Mouse (Mus musculus): ENCODE measurements around the gene Gm17606.
A peak's percentile ranks its signal among the peaks of the same experiment; 100 is the strongest.
"Not testable (repeated sequence)": the region's sequence is repeated elsewhere in the genome, so short reads cannot be mapped to it uniquely, and the experiment has no call there.

Gene Gm17606

GRCm38 (mm10) chr14:54640946-54641304 lies at the start of gene Gm17606:
Gene Gm17606, plus strand, starts transcription at chr14:54640952.
- no peak for DNase-seq

- no peak for DNase-seq
Observed at GRCm38 (mm10) chr14:54591056-54591455, 49.7 kb upstream of the Gm17606 start.

- DNase-seq, result no peak
Observed at GRCm38 (mm10) chr14:54592319-54592934, 48.3 kb upstream of the Gm17606 start.

- DNase-seq, result no peak
Observed at GRCm38 (mm10) chr14:54594055-54594454, 46.7 kb upstream of the Gm17606 start.

DNA sequence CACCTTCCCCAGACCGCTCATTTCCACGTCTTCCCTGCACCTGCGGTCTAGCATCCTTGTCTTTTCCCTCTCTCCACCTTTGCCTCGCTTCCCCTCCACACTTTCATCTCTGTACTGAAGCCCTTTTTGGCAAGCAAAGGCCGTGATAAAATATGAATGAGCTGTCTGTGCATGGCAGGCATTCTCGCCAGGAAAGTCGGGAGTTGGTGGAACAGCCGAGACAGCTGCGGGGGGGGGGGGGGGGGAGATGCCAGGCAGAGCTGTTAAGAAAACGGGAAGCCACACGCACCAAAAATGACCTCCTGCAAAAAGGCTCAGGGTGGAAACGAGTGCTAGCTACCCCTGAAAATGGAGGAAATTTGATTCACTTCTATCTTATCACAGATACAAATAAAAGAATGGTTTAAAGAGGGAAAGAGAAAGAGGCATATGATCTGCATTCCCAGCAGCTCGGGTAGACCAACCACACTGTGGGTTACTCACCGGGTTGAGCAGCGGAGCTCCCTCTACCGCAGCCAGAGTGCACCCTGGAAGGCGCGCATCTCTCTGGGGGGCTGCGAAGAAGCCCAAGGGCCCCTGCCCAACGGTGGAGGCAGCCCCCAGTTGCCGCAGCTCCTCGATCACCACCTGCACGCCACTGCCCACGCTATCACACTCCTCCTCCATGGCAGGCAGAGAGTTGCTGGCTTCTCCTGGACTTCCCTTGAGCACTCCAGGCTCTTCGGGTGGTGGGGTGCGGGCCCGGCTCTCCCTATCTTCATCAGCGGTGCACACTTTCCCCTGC lies 45.9 kb upstream of the Gm17606 start:
- no peak for DNase-seq

- no peak for DNase-seq
Observed at GRCm38 (mm10) chr14:54597084-54597483, 43.7 kb upstream of the Gm17606 start.

DNA sequence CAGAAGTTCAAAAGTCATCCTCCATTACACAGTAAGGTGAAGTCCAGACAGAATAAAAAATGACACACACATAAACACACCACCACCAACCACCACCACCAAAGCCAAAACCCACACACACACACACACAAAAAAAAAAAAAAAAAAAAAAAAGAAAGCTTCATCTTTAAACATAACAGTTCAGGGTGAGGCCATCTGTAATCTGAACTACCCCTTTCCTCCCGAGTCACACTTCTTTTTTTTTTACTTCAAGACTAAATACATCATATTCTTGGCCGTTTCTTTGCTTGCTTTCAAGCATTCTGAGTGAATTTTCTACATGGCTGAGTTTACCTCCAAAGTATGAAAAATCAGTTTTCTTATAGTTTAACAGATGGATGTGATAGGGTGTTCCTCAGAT lies 39.2 kb upstream of the Gm17606 start:
- no peak for DNase-seq

DNA sequence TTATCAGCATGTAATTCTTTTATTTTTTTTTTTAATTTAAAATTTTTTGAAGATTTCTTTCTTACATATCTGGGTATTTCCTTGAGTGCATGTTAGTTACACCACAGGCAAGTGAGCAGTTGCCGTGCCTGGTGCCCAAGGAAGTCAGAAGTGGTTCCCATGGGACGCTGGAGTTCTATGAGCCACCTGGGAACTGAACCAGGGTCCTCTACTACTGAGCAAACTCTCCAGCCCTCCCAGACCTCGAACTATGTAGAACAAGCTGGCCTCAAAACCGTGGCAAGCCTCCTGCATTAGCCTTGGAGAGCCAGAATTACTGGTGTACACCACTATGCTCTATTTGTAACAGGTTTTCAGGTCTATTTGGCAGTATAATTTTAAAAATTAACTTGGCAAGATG lies 38.1 kb upstream of the Gm17606 start:
- no peak for DNase-seq

DNA sequence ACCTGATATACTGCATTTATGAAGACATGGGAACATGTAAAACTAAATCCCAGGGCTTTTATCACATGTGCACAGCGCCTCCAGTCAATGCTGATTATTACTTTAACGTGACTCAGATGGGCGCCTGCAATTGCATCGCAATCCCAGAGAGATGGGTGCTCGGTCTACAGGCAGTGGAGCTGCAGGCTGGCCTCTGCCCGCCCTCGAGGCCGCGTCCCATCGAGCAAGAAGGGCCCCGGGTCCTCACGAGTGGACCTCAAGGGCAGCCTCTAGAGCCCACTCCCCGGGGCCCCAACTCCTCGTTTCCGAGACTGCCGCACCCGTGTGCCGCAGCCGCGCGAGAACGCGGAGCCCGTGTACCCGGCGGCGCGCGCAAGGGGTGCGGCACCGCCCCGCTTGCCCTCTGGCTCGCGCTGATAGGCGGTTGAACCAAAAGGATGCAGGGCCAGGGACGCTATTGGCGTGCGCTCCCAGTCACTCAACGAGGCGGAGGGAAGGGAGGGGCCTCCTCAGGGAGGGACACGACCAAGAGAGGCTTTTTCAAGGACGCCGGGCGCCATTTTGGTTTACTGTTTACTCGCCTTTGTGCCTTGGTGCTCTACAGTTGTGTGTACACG lies 37.6 kb upstream of the Gm17606 start:
- peak; percentile 98 for DNase-seq

- no peak for DNase-seq
Observed at GRCm38 (mm10) chr14:54603686-54604085, 37.1 kb upstream of the Gm17606 start.

- peak; percentile 74 for DNase-seq
Observed at GRCm38 (mm10) chr14:54605752-54606321, 34.9 kb upstream of the Gm17606 start, which contains the start of gene 4931414P19Rik. Gene 4931414P19Rik, minus strand, starts transcription at chr14:54605993.

GRCm38 (mm10) chr14:54607226-54607625 lies 33.5 kb upstream of the Gm17606 start:
- no peak for DNase-seq

DNA sequence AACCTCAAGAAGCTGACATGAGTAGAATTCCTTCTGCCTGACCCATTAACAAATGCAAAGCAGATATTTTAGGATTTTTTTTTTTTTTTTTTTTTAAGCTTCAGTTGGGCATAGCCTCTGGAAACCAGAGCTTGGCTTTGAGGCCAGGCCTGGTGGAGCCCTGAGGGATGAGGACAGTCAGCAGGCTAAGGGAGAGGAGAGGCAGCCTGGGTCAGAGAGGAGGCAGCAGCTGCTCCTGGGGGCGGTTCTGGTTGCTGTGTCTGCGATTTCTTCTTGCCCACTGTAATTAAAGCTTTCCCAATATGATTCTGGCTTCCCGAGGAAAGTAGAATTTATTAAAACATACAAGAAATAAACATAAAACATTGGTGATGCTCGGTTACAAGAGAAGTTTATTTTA lies 31.5 kb upstream of the Gm17606 start:
- DNase-seq, result no peak

DNA sequence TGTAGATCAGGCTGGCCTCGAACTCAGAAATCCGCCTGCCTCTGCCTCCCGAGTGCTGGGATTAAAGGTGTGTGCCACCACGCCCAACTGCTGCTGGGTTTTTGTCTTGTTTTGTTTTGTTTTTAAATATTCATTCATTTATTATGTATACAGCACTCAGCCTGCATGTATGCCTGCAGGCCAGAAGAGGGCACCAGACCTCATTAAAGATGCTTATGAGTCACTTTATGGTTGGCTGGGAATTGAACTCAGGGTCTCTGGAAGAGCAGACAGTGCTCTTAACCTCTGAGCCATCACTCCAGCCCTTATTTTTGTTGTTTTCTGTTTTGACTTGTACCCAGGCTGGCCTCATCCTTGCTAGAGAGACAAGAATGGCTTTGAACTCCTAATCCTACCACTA lies 30.8 kb upstream of the Gm17606 start:
- no peak for DNase-seq

- no peak for DNase-seq
Observed at GRCm38 (mm10) chr14:54610648-54611047, 30.1 kb upstream of the Gm17606 start.

DNA sequence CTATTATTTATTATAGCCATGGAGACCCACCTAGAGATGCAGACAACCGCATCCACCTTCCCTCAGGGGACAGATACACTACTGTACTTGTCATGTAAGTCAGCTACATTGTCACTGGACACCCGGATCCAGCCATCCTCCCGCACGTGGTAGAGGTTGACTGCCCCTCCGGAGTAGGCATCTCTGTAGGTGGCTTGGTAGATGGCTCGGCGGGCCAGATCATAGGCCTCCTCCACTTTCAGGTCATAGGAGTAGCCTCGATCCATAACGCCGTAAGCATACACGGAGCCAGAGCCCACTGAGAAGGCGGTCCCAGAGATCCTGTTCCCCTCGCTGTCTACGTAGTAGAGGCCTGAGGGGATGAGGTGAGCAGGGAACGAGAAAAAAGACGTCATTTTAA lies 26.6 kb upstream of the Gm17606 start:
- DNase-seq, result not testable (repeated sequence)

DNA sequence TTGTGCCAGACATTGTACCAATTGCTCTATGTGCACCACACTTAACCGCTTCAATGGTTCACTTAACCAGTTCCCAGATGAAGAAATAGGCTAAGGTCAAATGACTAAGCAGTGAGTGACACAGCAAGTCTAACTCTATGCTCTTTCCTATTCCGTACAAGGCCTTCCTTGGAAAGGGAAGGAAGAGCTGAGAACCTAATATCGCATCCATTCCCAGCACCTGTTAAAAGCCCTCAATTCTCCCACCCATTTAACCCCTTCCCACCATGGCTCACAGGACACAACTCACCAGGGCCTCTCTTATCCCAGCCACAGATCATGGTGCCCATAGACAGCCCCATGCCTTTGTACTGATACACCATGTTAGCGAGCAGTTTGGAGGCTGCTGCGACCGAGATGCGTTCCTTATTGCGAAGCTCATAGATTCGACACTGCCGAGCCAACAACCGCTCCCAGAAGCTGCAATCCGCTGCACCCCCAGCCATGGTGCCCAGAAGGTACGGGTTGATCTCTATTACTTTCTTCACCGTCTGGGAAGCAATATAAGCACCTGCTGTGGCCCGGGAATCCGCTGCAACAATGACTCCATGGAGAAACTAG lies 24.4 kb upstream of the Gm17606 start:
- no peak for DNase-seq

DNA sequence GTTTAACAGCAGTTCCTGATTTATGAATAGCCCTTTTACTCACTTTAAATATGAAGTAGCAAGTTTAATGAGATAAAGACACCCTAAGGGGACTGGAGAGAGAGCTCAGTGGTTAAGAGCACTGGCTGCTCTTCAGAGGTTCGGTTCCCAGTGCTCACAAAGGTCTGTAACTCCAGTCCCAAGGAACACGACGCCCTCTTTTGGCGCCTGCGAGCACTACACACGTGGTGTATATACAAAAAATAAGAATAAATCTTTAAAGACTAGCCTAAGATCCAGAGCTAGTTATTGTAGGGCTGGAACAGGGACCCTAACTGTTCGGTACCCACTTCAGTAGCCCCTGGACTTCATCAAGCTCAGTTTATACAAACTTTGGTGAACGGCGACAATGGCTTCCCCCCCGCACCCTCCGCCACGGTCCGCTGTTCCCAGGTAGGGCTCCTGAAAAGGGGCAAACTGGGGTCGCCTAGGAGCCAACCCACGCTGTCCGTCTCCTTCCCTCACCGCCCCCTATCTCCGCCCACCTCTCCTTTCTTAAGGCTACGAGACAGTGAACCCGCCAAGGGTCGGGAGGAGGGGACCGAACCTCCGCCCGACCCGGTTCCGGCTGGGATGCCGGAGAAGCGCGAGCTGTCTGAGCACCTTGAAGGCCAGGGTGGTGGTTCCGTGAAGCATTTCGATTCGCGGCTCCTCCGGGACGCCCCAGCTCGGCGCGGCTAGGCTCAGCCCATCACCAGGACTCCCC lies 23.4 kb upstream of the Gm17606 start:
- DNase-seq, result peak; percentile 61

DNA sequence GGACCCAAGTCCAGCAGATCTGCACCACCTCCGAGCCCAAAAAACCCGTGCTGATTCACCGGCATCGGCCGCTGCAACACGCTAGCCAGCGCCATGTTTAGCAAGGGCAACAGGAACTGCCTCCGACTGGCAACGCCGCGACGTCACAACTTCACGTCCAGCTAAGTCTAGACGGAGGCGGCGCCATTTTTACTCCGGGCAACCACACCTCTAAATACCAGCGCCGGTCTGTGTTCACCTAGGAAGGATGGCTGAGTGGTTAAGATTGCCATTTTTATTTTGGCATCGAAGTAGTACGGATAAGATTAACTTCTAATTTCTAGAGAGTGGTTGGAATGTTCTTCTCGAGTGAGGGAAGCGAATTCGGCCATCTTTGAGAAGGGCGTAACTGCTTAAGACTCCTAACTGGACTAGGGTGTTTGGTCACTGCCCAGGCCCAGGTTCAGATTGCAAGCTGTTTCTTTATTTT lies 22.8 kb upstream of the Gm17606 start, which contains the start of gene Psmb5:
Psmb5 (minus strand) TSS at position 126 of the 469 bp plus-strand sequence.
- DNase-seq, result peak; percentile 93

DNA sequence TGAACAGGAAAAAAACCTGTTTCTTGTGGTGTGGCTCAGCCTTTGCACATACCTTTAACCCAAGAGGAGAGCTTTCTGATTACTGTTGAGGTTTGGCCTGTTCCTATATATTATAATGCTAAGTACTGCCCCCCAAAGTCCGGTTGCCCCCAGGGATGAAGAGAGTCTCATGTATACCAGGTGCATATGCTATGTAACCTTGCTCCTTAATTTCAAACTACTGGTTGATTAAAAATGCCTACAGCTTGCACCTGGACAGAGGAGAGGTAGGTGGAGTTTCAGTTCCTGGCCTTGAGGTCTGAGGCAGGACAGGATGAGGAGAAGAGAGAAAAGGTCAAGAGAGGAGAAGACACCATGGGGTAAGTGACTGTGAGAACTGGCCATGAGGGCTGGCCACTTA lies 19.6 kb upstream of the Gm17606 start, which contains the start of gene Psmb11:
Psmb11 (plus strand) TSS at position 301 of the 400 bp plus-strand sequence.
- DNase-seq, result no peak

GRCm38 (mm10) chr14:54623334-54623733 lies 17.4 kb upstream of the Gm17606 start:
- DNase-seq, result no peak

GRCm38 (mm10) chr14:54624976-54625375 lies 15.8 kb upstream of the Gm17606 start:
- DNase-seq, result no peak

Data from cerebellum, adult 9-10 months (tissue).